Mouse (Mus musculus): ENCODE measurements around the gene Hist1h3e. TPM values are rescaled to one million over a fixed set of nuclear protein-coding genes. Genes with fewer than 3 reads are reported as not detected.
A peak's percentile ranks its signal among the peaks of the same experiment; 100 is the strongest.

Hist1h3e gene
- total RNA-seq, 2 experiments from 2014 or later: 8.3 to 12.9 TPM

- Histone ChIP-seq H3K4me3 (peak overlapping the region; percentile 91), H3K27ac (peak overlapping the region; percentile 95)
- TF ChIP-seq CTCF (IDR thresholded peaks at IDR 0.05): no peak
- intact Hi-C loops (cut with DNase I): loop anchor here (5.0 kb wide), 2 partner anchors 53 to 1817 kb away; partner anchors contain the start of gene Hist1h4d
- DNase-seq: no peak
Measured at GRCm38 (mm10) chr13:23529480-23530165, 32.5 kb downstream of the Hist1h3e start.

DNA sequence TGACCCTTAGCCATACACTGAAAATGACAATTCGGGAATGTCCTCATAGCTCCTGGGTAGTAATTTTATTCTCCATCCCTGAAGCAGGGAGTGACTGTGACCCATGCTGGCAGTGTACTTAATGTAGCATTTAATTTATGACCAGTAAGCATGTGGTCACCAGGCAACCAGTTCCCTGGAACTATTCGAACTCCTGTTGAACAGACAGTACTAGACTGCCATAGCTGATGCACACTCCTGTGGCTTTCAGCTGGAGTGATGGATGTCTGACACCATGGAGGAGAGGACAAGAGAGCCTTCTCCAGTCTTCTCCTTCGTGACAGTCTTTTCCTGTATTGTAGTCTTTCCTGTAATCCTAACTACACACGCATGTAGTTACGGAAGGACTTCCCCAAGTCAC lies 33.2 kb downstream of the Hist1h3e start:
- DNase-seq: no peak
- no peak for TF ChIP-seq CTCF (IDR thresholded peaks at IDR 0.05)
- intact Hi-C loops (cut with DNase I): no loop called here
- no peak overlapping the region for H3K4me3 ChIP-seq
- no peak overlapping the region for H3K27ac ChIP-seq

DNA sequence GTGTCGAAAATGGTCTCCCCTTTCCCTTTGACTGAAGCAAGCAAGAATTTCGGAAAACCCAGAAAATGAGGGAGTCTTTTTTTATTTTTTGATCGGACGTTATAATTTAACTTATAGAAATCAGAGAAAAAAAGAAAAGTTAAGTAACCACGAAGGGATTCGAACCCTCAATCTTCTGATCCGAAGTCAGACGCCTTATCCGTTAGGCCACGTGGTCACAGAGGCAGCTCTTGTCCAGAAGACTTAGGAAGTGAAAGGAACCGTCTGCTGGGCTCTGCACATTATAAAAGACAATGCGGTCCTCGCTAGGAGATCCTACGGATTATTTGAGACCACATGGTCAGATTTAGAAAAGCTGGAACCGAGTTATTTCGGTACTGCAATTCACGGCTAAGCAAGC lies 35.9 kb downstream of the Hist1h3e start:
- intact Hi-C loops (cut with DNase I): no loop called here
- peak overlapping the region; percentile 20; the same call in 1 of the 2 replicates for H3K27ac ChIP-seq

GRCm38 (mm10) chr13:23525901-23526300 lies 36.3 kb downstream of the Hist1h3e start:
- intact Hi-C loops (cut with DNase I): no loop called here
- TF ChIP-seq CTCF (IDR thresholded peaks at IDR 0.05): no peak
- Histone ChIP-seq H3K27ac (no peak overlapping the region), H3K4me3 (peak overlapping the region; percentile 73)
- no peak for DNase-seq

More for the DNA sequence above, 35.9 kb downstream of the Hist1h3e start:
- TF ChIP-seq CTCF (IDR thresholded peaks at IDR 0.05): no peak
- H3K4me3 ChIP-seq: peak overlapping the region; percentile 73
- peak; percentile 85 for DNase-seq

DNA sequence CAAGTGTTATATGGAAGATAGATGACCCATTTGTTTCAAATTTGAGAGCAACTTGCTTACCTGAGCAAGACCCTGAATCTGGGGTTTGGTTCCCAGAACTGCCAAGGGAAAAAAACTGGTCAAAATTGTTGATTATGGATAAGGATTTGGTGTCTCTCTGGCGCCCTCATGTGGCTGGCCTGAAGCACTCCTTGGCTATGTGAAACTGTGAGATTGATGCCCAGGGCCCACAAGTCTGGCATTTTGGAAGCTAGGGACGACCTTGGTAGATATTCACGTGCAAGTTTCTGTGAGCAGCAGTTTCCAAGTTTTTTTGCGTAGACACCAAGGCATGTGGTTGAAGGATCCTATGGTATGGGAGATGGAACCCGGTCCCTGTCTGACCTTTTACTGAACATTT lies 37.5 kb downstream of the Hist1h3e start:
- Histone ChIP-seq H3K4me3 (no peak overlapping the region), H3K27ac (no peak overlapping the region)
- peak; percentile 76 for DNase-seq
- intact Hi-C loops (cut with DNase I): loop anchor here (5.0 kb wide), 1 partner anchor 73 kb away; no protein-coding TSS in a partner anchor
- peak; percentile 97 for TF ChIP-seq CTCF (IDR thresholded peaks at IDR 0.05)

DNA sequence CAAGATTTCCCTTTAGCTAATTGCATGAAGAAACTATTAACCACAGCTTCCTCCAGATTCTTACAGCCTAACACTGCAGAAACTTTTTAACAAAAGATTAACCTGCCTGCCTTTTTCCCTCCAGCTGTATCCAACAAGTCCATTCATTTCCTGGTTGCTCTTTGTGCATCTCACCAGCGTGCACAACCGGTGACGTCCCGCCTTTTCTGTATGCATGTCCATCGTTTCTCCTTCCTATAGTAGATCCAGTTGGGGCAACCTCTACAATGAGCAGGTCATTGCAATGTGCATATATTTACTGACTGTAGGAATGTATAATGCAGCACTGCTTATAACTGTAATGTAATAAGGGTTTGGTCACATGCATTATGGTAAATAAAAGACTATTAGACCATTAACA lies 38.2 kb downstream of the Hist1h3e start:
- no peak overlapping the region for H3K27ac ChIP-seq
- no peak for DNase-seq
- intact Hi-C loops (cut with DNase I): loop anchor here (5.0 kb wide), 1 partner anchor 73 kb away; no protein-coding TSS in a partner anchor
- no peak overlapping the region for H3K4me3 ChIP-seq
- no peak for TF ChIP-seq CTCF (IDR thresholded peaks at IDR 0.05)

DNA sequence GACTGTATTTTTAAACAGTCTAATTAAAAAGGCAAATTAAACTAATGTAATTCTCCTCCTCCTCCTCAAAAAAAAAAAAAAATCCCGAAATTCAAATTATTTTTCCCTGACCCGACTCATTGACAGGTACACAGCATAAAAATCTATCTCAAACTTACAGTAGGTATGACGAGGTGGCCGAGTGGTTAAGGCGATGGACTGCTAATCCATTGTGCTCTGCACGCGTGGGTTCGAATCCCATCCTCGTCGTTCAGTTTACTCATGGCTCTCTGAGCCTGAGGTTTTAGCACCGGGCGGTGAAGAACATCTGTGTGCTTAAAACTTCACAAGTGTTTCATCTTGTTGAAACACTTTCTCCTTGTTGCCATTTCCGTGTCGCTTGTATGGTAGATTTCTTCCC lies 40.5 kb downstream of the Hist1h3e start:
- intact Hi-C loops (cut with DNase I): loop anchor here (5.0 kb wide), 1 partner anchor 76 kb away; no protein-coding TSS in a partner anchor
- TF ChIP-seq CTCF (IDR thresholded peaks at IDR 0.05): no peak
- no peak overlapping the region for H3K27ac ChIP-seq
- H3K4me3 ChIP-seq: peak overlapping the region; percentile 47
- DNase-seq: peak; percentile 76

- H3K27ac ChIP-seq: peak overlapping the region; percentile 50
- intact Hi-C loops (cut with DNase I): loop anchor here (2.0 to 10.0 kb wide), 3 partner anchors 83 to 1575 kb away; partner anchors contain the start of gene Zfp184
- no peak for TF ChIP-seq CTCF (IDR thresholded peaks at IDR 0.05)
Measured at GRCm38 (mm10) chr13:23519416-23519815, 42.8 kb downstream of the Hist1h3e start.

DNA sequence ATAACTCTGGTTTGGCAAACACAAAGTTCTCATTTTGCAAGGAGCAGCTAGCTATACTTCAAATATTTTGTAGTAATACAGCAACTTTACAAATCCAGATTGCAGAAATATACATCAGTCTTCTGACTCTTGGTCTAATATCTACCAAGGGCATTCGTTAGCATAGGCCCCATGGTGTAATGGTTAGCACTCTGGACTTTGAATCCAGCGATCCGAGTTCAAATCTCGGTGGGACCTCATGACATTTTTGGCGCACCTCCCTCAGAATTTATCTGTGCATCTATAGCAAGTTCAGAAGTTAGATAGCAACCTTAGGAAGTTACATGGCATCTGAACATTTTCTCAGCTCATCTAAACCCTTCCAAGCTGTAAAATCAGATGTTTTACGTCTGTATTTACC lies 43.3 kb downstream of the Hist1h3e start:
- intact Hi-C loops (cut with DNase I): loop anchor here (2.0 to 10.0 kb wide), 3 partner anchors 82 to 1574 kb away; partner anchors contain the start of gene Zfp184
- peak; percentile 64 for DNase-seq
- peak overlapping the region; percentile 70 for H3K27ac ChIP-seq
- H3K4me3 ChIP-seq: peak overlapping the region; percentile 78
- TF ChIP-seq CTCF (IDR thresholded peaks at IDR 0.05): no peak

More at GRCm38 (mm10) chr13:23519416-23519815, 42.8 kb downstream of the Hist1h3e start:
- peak overlapping the region; percentile 78 for H3K4me3 ChIP-seq
- DNase-seq: peak; percentile 71

- Histone ChIP-seq H3K27ac (peak overlapping the region; percentile 70), H3K4me3 (peak overlapping the region; percentile 78)
- intact Hi-C loops (cut with DNase I): loop anchor here (2.0 to 10.0 kb wide), 3 partner anchors 81 to 1573 kb away; partner anchors contain the start of gene Zfp184
- TF ChIP-seq CTCF (IDR thresholded peaks at IDR 0.05): no peak
- DNase-seq: no peak
Measured at GRCm38 (mm10) chr13:23518295-23518603, 43.9 kb downstream of the Hist1h3e start.

DNA sequence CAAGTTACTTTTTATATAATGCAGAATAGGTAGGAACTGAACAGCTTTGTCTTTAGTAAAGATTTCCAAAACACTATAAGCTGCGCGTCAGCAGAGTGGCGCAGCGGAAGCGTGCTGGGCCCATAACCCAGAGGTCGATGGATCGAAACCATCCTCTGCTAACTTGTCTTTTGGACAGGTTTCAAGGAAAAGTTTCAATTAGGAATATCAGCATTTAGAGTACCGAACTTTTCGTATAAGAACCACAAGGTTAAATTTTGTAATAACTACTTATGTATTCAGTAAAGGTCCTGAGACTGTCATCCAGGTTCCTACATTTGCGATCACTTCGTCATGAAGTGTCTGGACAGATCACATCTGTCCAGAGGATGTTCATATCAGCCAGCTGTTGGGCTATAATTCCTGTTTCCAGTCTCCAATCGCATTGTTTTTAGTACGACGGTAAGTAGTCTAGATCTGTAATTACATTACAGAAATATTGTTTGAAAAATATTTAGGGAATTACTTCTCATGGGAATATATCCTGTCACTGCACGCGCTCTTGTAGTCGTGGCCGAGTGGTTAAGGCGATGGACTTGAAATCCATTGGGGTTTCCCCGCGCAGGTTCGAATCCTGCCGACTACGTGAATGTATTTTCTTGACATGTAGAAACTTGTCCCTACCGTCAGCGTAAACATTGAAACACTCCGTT lies 44.4 kb downstream of the Hist1h3e start:
- TF ChIP-seq CTCF (IDR thresholded peaks at IDR 0.05): no peak
- H3K4me3 ChIP-seq: peak overlapping the region; percentile 78
- H3K27ac ChIP-seq: peak overlapping the region; percentile 82
- intact Hi-C loops (cut with DNase I): loop anchor here (2.0 to 10.0 kb wide), 4 partner anchors 71 to 1573 kb away; partner anchors contain the start of gene Zfp184
- peak; percentile 85 for DNase-seq

DNA sequence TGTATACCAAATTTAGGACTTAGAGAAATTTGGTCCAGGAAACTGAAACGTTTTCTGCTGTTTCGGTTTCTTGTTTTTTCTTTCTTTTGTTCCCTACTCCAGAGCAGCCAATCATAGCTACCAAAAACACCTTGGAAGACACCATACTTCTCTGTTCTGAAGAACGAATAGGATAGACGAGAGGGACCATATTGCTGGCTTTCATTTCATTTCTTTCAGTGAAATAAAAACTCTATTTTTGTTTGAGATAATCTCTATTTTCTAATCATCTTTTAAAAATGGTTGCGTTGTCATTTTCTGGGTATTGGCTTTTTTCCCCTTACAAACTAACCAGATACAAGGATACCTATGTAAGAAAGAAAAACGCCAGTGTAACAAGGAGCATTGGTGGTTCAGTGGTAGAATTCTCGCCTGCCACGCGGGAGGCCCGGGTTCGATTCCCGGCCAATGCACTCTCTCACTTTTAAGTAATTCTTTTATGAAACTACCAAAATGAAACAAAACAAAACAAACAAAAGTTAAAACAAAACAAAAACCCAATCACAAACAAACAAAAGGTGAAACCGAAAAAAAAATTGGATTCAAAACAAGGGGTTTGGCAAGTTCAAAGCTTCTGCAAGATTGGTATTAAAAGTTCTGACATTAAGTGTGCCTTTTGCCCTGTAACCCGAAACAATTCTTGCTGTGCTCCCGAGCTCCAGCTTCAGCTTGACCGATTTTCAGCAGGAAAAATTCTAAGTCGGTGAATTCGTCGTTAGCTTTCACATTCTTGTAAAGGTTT lies 45.2 kb downstream of the Hist1h3e start:
- DNase-seq: peak; percentile 71
- no peak for TF ChIP-seq CTCF (IDR thresholded peaks at IDR 0.05)
- Histone ChIP-seq H3K4me3 (peak overlapping the region; percentile 78), H3K27ac (peak overlapping the region; percentile 82)
- intact Hi-C loops (cut with DNase I): loop anchor here (2.0 to 10.0 kb wide), 3 partner anchors 70 to 1572 kb away; partner anchors contain the start of gene Zfp184
